Mouse (Mus musculus): Measurements from ENCODE around the gene Acvr1b. TPM values are rescaled to one million over a fixed set of nuclear protein-coding genes. Genes with fewer than 3 reads are reported as not detected.

The Acvr1b gene
- total RNA-seq, 2 experiments from 2014 or later = 7.7 to 17.1 TPM

Other genes starting within 250 kb of the Acvr1b start
- gene Gm47841, start 126.7 kb upstream of the Acvr1b start, total RNA-seq (2015) = not detected in 2 replicates
- not detected in 2 replicates for gene Gm47841, start 126.7 kb upstream of the Acvr1b start, total RNA-seq (2017)
- 0.04 TPM in 1 of 2 replicates, not detected in the other for gene Fignl2, start 95.5 kb upstream of the Acvr1b start, total RNA-seq (2015)
- gene Fignl2, start 95.5 kb upstream of the Acvr1b start, total RNA-seq (2017) = 0.07 and 0.16 TPM in 2 replicates
- gene Ankrd33, start 58.3 kb upstream of the Acvr1b start, total RNA-seq (2015) = not detected in 2 replicates
- gene Ankrd33, start 58.3 kb upstream of the Acvr1b start, total RNA-seq (2017) = not detected in 2 replicates
- gene Acvrl1, start 45.5 kb upstream of the Acvr1b start, total RNA-seq (2015) = 6.9 and 8.2 TPM in 2 replicates
- 27.6 and 34.9 TPM in 2 replicates for gene Acvrl1, start 45.5 kb upstream of the Acvr1b start, total RNA-seq (2017)
- gene Grasp, start 50.1 kb downstream of the Acvr1b start, total RNA-seq (2015) = 0.16 and 0.30 TPM in 2 replicates
- 0.29 and 0.85 TPM in 2 replicates for gene Grasp, start 50.1 kb downstream of the Acvr1b start, total RNA-seq (2017)
- gene Nr4a1, start 80.2 kb downstream of the Acvr1b start, total RNA-seq (2015) = 42.1 and 45.0 TPM in 2 replicates
- 37.0 TPM in 2 replicates for gene Nr4a1, start 80.2 kb downstream of the Acvr1b start, total RNA-seq (2017)
- 8.2 and 12.1 TPM in 2 replicates for gene Atg101, start 110.2 kb downstream of the Acvr1b start, total RNA-seq (2015)
- gene Atg101, start 110.2 kb downstream of the Acvr1b start, total RNA-seq (2017) = 53.3 and 58.0 TPM in 2 replicates
- gene 6030408B16Rik, start 119.1 kb downstream of the Acvr1b start, total RNA-seq (2015) = not detected in 2 replicates
- not detected in 2 replicates for gene 6030408B16Rik, start 119.1 kb downstream of the Acvr1b start, total RNA-seq (2017)
- 44.3 and 45.8 TPM in 2 replicates for gene Krt80, start 196.1 kb downstream of the Acvr1b start, total RNA-seq (2015)
- 31.7 and 37.8 TPM in 2 replicates for gene Krt80, start 196.1 kb downstream of the Acvr1b start, total RNA-seq (2017)
- gene Krt7, start 237.0 kb downstream of the Acvr1b start, total RNA-seq (2015) = 0.85 and 1.1 TPM in 2 replicates
- 1.5 and 2.8 TPM in 2 replicates for gene Krt7, start 237.0 kb downstream of the Acvr1b start, total RNA-seq (2017)

Measured in megakaryocyte, adult 5-6 weeks (primary cell).